Comparison of ENCODE assay signal across 23 mouse cellular contexts in the genomic region with DNA sequence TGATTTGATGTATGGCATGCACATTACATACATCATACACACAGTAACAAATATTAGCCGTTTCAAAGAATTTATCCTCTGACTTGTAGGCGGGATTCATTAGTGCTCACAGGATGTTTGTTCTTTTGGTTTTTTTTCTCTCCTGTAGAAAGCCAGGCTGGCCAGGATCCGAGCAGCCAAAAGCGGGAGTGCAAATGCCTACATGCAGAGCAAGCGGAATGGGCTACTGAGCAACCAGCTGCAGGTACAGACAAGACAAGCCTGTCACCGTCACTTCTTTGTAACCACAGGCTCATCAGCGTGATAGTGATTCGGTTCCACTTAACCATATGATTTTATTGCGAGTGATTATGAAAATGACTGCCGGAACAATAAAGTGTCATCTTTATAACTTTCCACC.
"Had no signal": no experiment of that assay in that cellular context is flagged by ENCODE, and none has a peak within 500 bp of the region (broad histone marks: within the 10 kb centered on the region; RNA-seq: fewer than 3 reads in every experiment).

No protein-coding gene starts in this region.

- H3K4me2 ChIP-seq: limb, embryonic 12.5 days; limb, embryonic 15.5 days; liver, embryonic 11.5 days; lung, embryonic 15.5 days; midbrain, embryonic 11.5 days; neural tube, embryonic 13.5 days had no signal

- H3K27me3 ChIP-seq: limb, embryonic 12.5 days; limb, embryonic 15.5 days; lung, embryonic 15.5 days; neural tube, embryonic 13.5 days had no signal

- H3K9me3 ChIP-seq: limb, embryonic 12.5 days; limb, embryonic 15.5 days; lung, embryonic 15.5 days; neural tube, embryonic 13.5 days had no signal

- H3K4me3 ChIP-seq: layer of hippocampus, adult 2 months; limb, embryonic 12.5 days; limb, embryonic 15.5 days; lung, embryonic 15.5 days; neural tube, embryonic 13.5 days had no signal

- H3K9ac ChIP-seq: limb, embryonic 12.5 days; limb, embryonic 15.5 days; liver, embryonic 14.5 days; liver, postnatal 0 days; lung, embryonic 15.5 days; neural tube, embryonic 13.5 days had no signal

- ATAC-seq: liver, postnatal 0 days had no signal

- H3K27ac ChIP-seq: kidney, postnatal 0 days; layer of hippocampus, adult 2 months; limb, embryonic 12.5 days; limb, embryonic 15.5 days; liver, embryonic 14.5 days; lung, embryonic 15.5 days; neural tube, embryonic 13.5 days; stomach, postnatal 0 days had no signal

- DNase-seq: kidney, adult 9 months; kidney, postnatal 25 days; layer of hippocampus, postnatal 36 days; left cerebral cortex, postnatal 4 days; liver, postnatal 0 days; lung, postnatal 14 days; lung, postnatal 4 days; midbrain, embryonic 14.5 days; retina, postnatal 1 day; right cerebral cortex, postnatal 25 days; thymus, adult 2 months; thymus, postnatal 14 days; thymus, postnatal 4 days had no signal

- H3K36me3 ChIP-seq: limb, embryonic 12.5 days; limb, embryonic 15.5 days; lung, embryonic 15.5 days; neural tube, embryonic 13.5 days had no signal

- H3K4me1 ChIP-seq: limb, embryonic 12.5 days; limb, embryonic 15.5 days; lung, embryonic 15.5 days; neural tube, embryonic 13.5 days had no signal
